Mouse (Mus musculus) heart, embryonic 13.5 days (tissue): ENCODE results near the gene Gps2. TPM values are rescaled to one million over a fixed set of nuclear protein-coding genes. Genes with fewer than 3 reads are reported as not detected.
A peak's percentile ranks its signal among the peaks of the same experiment; 100 is the strongest.
"Not testable (repeated sequence)": the region's sequence is repeated elsewhere in the genome, so short reads cannot be mapped to it uniquely, and the experiment has no call there.

ENCODE experiments used
- ATAC-seq: fragments of 200-750 bp; cut with Nextera tagmentation; 2 replicates; pipeline ENCODE4 v1.8.0; 2017; ENCODE audit warnings: moderate TSS enrichment; ENCODE audit not compliant: insufficient number of reproducible peaks, low FRiP score, low TSS enrichment; ENCODE audit errors: extremely low read depth
- H3K27ac ChIP-seq: fragments of 300-500 bp; sonication (generic); replicated peaks from 2 replicates; pipeline ENCODE4 v1.5.1; 2015; ENCODE audit warnings: moderate library complexity, mild to moderate bottlenecking, inconsistent platforms
- H3K27me3 ChIP-seq: fragments of 300-500 bp; sonication (generic); replicated peaks from 2 replicates; pipeline ENCODE4 v1.6.1; 2015; ENCODE audit warnings: mild to moderate bottlenecking, inconsistent platforms
- H3K36me3 ChIP-seq: fragments of 300-500 bp; sonication (generic); 2 replicates; pipeline ENCODE4 v1.6.1; 2015; ENCODE audit warnings: mild to moderate bottlenecking, inconsistent platforms
- H3K4me1 ChIP-seq: fragments of 300-500 bp; sonication (generic); 2 replicates; pipeline ENCODE4 v1.6.1; 2015; ENCODE audit warnings: inconsistent platforms
- H3K4me2 ChIP-seq: fragments of 300-500 bp; sonication (generic); 2 replicates; pipeline ENCODE4 v1.6.1; 2015; ENCODE audit warnings: inconsistent platforms, mild to moderate bottlenecking, moderate library complexity
- H3K4me3 ChIP-seq: fragments of 300-500 bp; sonication (generic); 2 replicates; pipeline ENCODE4 v1.5.1; 2015; ENCODE audit warnings: moderate library complexity, mild to moderate bottlenecking, inconsistent platforms
- H3K9ac ChIP-seq: fragments of 300-500 bp; sonication (generic); 2 replicates; pipeline ENCODE4 v1.6.1; 2015; ENCODE audit warnings: inconsistent platforms, mild to moderate bottlenecking, moderate library complexity
- H3K9me3 ChIP-seq: fragments of 300-500 bp; sonication (generic); 2 replicates; pipeline ENCODE4 v1.6.1; 2016; ENCODE audit warnings: inconsistent platforms
- WGBS: fragments of 180-500 bp; shearing (Covaris S2); methylation state at CpG from one replicate; pipeline ENCODE4 v1.1.7; 2015; ENCODE audit warnings: mixed read lengths; 5-methylcytosine and 5-hydroxymethylcytosine counted together
- polyA plus RNA-seq: library from polyadenylated mRNA; unstranded; fragments of >200 nt; fragmentation: Nextera tagmentation; extraction: Ambion mirVana; gene quantifications from 2 replicates; pipeline ENCODE4 v1.2.1, GENCODE M21; 2015

Gps2 gene
- polyA plus RNA-seq, 1 experiment from 2014 or later, result 45.0 TPM

DNA sequence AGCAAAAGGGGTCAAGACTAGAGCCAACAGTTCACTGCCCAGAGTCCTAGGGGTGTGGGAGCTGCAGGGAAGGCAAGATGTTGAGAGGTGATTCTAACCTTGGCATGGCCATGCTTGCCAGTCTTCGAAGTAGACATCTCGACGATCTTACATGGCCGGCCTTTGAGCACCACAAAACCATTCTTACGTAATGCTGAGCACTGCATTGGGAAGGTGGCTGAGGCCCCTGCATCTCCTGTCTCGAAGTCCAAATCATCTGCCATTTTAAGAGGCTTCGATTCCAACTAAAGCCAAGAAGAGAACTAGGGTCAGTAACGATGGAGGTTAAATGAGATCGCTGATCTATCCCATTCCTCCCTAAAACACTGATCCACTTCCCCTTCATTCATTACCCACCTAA lies 5.4 kb downstream of the Gps2 start:
- H3K4me1 ChIP-seq, result peaks cover 63% of the 10 kb centered on the region
- peak overlapping the region; percentile 99 for H3K9ac ChIP-seq
- no peaks in the 10 kb centered on the region for H3K27me3 ChIP-seq
- no peak for ATAC-seq
- H3K4me2 ChIP-seq, result peak overlapping the region; percentile 97
- H3K4me3 ChIP-seq, result peak overlapping the region; percentile 91
- H3K27ac ChIP-seq, result peak overlapping the region; percentile 99
- WGBS, result 68% methylated on average over 9 of the region's 9 CpGs
- peaks cover 45% of the 10 kb centered on the region for H3K36me3 ChIP-seq
- H3K9me3 ChIP-seq, result no peaks in the 10 kb centered on the region

DNA sequence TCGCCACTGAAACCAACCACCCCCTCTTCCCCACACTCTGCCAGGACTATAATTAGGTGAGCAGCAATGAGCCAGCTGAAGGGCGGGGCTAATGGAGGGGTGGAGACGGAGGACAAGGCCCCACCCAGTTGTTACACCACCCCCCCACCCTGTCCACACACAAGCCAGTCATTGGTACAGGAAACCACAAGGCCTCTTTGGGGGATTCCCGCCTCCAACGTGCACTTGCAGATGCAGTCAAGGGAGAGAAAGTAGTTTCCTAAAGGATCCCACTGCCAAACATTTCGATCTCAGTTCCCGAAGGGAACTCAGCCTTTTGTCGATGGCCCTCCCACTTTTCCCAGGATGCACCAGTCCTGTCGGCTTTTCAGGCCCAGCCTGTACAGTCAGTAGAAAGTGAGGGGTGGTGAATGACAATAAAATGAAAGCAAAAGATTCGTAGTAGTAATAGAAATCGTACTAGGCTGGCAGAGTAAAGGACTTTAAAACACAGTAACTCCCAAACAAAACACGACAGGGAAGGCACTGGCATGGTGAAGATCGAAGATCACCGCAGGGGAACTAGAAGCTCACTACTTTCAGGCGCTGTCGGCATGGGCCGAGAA lies 6.1 kb downstream of the Gps2 start:
- H3K4me3 ChIP-seq, result peak overlapping the region; percentile 91
- no peaks in the 10 kb centered on the region for H3K9me3 ChIP-seq
- H3K27me3 ChIP-seq, result no peaks in the 10 kb centered on the region
- peak overlapping the region; percentile 99 for H3K27ac ChIP-seq
- H3K4me2 ChIP-seq, result peak overlapping the region; percentile 97
- WGBS, result under 1% methylated on average over 17 of the region's 17 CpGs
- peak overlapping the region; percentile 99 for H3K9ac ChIP-seq
- ATAC-seq, result 0 out of 2 replicates have a peak, but pooled peaks have one; percentile 26
- H3K36me3 ChIP-seq, result peaks cover 44% of the 10 kb centered on the region
- H3K4me1 ChIP-seq, result peaks cover 58% of the 10 kb centered on the region

DNA sequence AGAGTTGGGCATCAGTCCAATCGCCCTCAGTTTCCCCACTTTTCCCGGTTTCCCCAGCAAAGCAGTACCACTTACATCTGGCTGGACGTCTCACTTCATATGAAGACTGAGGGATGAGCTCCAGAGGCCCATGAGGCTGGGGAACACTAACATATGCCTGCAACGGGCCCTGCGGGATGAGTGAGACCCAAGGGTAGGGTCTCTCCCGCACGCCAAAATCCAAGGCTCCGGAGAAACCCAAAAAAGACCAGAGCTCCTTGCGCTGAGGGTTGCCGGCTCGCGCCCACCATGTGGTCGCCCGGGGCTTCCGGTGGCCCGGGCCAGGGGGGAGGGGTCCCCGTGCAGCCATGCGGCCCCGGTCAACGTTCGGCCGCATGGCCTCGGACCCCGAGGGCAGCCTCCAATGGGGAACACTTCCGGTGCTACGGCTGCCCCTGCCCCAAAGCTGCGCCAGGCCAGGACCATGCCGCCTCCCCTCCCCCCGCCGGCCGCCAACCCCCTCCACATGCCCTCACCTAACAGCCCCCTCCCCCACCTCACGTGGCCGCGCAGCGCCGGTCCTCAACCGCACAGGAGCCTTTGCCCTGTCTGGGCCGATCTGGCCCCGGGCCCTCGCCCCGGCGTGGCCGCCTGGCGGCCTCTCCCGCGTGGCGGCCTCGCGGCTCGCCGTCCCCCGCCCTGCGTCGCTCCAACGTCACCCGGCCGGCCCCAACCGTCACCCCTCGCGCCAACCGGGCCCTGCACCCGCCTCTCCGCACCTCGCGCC lies 6.8 kb downstream of the Gps2 start:
- Histone ChIP-seq H3K27me3 (no peaks in the 10 kb centered on the region), H3K4me1 (peaks cover 51% of the 10 kb centered on the region), H3K27ac (peak overlapping the region; percentile 99), H3K36me3 (peaks cover 37% of the 10 kb centered on the region), H3K9ac (peak overlapping the region; percentile 99), H3K4me2 (peak overlapping the region; percentile 97), H3K4me3 (peak overlapping the region; percentile 91), H3K9me3 (no peaks in the 10 kb centered on the region)
- WGBS, result under 1% methylated on average over 62 of the region's 65 CpGs
- ATAC-seq, result peak; percentile 17

- Histone ChIP-seq H3K27ac (peak within 1 kb of the TSS; percentile 99), H3K36me3 (peaks cover 28% of the 10 kb centered on the region), H3K27me3 (no peaks in the 10 kb centered on the region), H3K4me1 (peaks cover 42% of the 10 kb centered on the region), H3K9ac (peak within 1 kb of the TSS; percentile 99), H3K9me3 (no peaks in the 10 kb centered on the region), H3K4me3 (peak within 1 kb of the TSS; percentile 91), H3K4me2 (peak within 1 kb of the TSS; percentile 97)
- ATAC-seq, result peak; percentile 94
- WGBS, result under 1% methylated on average over 78 of the region's 78 CpGs
Measured at GRCm38 (mm10) chr11:69921114-69922011, 7.7 kb downstream of the Gps2 start, which contains the start of gene Eif5a. Eif5a (minus strand) TSS chr11:69921958.

GRCm38 (mm10) chr11:69922012-69922756 lies 8.5 kb downstream of the Gps2 start:
- H3K4me1 ChIP-seq, result peaks cover 34% of the 10 kb centered on the region
- no peaks in the 10 kb centered on the region for H3K27me3 ChIP-seq
- peak overlapping the region; percentile 83 for H3K4me2 ChIP-seq
- H3K4me3 ChIP-seq, result peak overlapping the region; percentile 91
- H3K9ac ChIP-seq, result peak overlapping the region; percentile 86
- H3K36me3 ChIP-seq, result peaks cover 20% of the 10 kb centered on the region
- WGBS, result 3% methylated on average over 12 of the region's 12 CpGs
- no peaks in the 10 kb centered on the region for H3K9me3 ChIP-seq
- ATAC-seq, result no peak
- peak overlapping the region; percentile 99 for H3K27ac ChIP-seq

DNA sequence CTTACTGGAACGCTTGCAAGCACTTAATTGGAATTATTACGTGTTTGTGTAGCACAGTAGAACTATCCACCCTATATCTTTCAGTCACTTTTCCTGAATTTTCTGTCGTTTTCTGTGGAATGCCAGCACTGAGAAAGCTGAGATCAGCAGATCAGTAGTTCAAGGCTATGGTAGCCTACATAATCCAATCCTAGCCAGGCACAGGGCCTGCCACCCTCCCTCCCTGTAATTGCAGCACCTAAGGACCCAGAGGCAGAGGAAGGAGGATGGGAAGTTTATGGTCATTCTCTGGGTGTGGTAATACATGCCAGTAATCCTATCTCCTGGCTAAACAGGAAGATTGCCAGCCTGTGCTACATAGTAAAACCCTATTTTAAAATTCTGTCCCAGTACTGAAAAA lies 9.1 kb downstream of the Gps2 start:
- ATAC-seq, result no peak
- Histone ChIP-seq H3K4me2 (peak overlapping the region; percentile 83), H3K9ac (peak overlapping the region; percentile 86; the same call in 1 of the 2 replicates), H3K27ac (peak overlapping the region; percentile 99; the same call in 1 of the 2 replicates), H3K4me3 (peak overlapping the region; percentile 91), H3K4me1 (peaks cover 28% of the 10 kb centered on the region), H3K36me3 (peaks cover 14% of the 10 kb centered on the region), H3K27me3 (no peaks in the 10 kb centered on the region), H3K9me3 (no peaks in the 10 kb centered on the region)
- WGBS, result 64% methylated on average over 3 of the region's 3 CpGs

GRCm38 (mm10) chr11:69927501-69927900 lies 13.8 kb downstream of the Gps2 start:
- no peak overlapping the region for H3K9ac ChIP-seq
- H3K36me3 ChIP-seq, result no peaks in the 10 kb centered on the region
- H3K4me3 ChIP-seq, result no peak overlapping the region
- peaks cover 4% of the 10 kb centered on the region for H3K4me1 ChIP-seq
- ATAC-seq, result no peak
- 88% methylated on average over 2 of the region's 2 CpGs for WGBS
- H3K9me3 ChIP-seq, result no peaks in the 10 kb centered on the region
- H3K4me2 ChIP-seq, result no peak overlapping the region
- H3K27ac ChIP-seq, result no peak overlapping the region
- H3K27me3 ChIP-seq, result no peaks in the 10 kb centered on the region

DNA sequence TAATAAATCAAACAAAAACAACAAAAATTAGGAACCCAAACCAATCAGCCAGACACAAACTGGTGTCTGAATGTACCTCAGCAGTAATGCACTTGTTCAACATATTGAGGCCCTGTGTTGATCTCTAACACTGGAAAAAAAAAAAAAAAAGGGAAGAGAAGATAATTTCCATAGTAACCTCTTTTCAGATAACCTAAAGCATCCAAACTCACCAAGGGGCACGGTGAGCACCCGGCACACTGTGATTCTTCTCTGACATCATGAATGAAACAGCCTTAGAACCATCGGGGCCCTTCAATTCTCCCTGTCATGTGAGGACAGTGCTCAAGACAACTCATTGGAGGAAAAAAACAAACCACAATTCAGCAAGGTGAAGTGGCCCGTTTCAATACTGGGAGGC lies 16.0 kb downstream of the Gps2 start:
- no peak overlapping the region for H3K4me3 ChIP-seq
- WGBS, result 26% methylated on average over 4 of the region's 4 CpGs
- no peak overlapping the region for H3K27ac ChIP-seq
- peaks cover 2% of the 10 kb centered on the region; the same call in 1 of the 2 replicates for H3K27me3 ChIP-seq
- no peaks in the 10 kb centered on the region for H3K9me3 ChIP-seq
- no peak for ATAC-seq
- peaks cover 5% of the 10 kb centered on the region for H3K4me1 ChIP-seq
- H3K9ac ChIP-seq, result no peak overlapping the region
- H3K4me2 ChIP-seq, result no peak overlapping the region
- H3K36me3 ChIP-seq, result no peaks in the 10 kb centered on the region

DNA sequence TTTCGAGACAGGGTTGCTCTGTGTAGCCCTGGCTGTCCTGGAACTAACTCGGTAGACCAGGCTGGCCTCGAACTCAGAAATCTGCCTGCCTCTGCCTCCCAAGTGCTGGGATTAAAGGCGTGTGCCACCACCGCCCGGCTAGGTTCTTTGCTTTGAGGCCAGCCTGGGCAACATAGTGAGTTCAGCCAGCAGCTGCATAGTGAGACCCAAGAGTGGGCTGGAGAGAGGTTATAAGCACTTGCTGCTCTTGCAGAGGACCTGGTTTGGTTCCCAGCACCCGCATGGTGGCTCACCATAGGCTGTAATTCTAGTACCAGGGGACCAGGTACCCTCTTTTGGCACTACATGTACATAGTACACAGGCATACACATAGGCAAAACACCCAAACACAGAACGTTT lies 16.5 kb downstream of the Gps2 start:
- not testable (repeated sequence) for H3K9me3 ChIP-seq, H3K27ac ChIP-seq, H3K4me1 ChIP-seq, H3K4me2 ChIP-seq, H3K4me3 ChIP-seq, H3K27me3 ChIP-seq, H3K9ac ChIP-seq, H3K36me3 ChIP-seq, ATAC-seq
- 80% methylated on average over 8 of the region's 8 CpGs for WGBS

DNA sequence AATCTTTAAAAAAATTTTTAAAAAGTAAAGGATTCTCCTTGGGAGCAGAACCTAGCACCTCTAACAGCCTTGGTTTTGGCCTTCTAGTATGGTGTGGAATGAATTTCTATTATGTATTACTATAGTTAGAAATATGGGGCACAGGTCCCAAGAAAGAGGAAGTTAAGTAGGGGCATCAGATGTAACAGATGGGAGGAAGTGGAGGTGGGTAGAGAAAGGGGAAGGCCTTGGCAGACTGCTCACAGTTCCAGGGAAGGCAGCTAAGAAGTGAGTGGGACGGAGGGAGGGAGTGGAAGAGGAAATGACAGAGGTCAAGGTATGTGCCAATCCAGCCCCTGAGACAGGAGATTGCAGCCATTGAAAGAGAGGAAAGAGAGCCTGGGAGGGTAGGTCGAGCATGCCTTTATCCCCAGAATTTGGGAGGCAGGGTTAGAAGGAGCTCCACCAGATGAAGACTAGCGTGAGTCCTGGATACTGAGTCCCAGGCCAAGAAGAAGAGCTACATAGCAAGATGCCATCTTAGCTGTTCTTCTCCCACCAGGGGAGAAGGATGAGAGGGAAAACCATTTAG lies 17.4 kb downstream of the Gps2 start:
- WGBS, result 65% methylated on average over 3 of the region's 3 CpGs
- H3K9me3 ChIP-seq, result no peaks in the 10 kb centered on the region
- no peak for ATAC-seq
- peaks cover 11% of the 10 kb centered on the region for H3K27me3 ChIP-seq
- H3K27ac ChIP-seq, result no peak overlapping the region
- H3K4me2 ChIP-seq, result no peak overlapping the region
- H3K9ac ChIP-seq, result no peak overlapping the region
- no peak overlapping the region for H3K4me3 ChIP-seq
- H3K36me3 ChIP-seq, result no peaks in the 10 kb centered on the region
- peaks cover 16% of the 10 kb centered on the region for H3K4me1 ChIP-seq
